Mouse (Mus musculus) CD4-positive, CD25-positive, alpha-beta regulatory T cell, adult 4 months (primary cell): ENCODE measurements around the gene H2-T3. TPM values are rescaled to one million over a fixed set of nuclear protein-coding genes. Genes with fewer than 3 reads are reported as not detected.
"Not testable (repeated sequence)": the region's sequence is repeated elsewhere in the genome, so short reads cannot be mapped to it uniquely, and the experiment has no call there.

Experiments
- ATAC-seq: one replicate; pipeline ENCODE4 v1.8.0; 2017
- polyA plus RNA-seq, 2 experiments: library from polyadenylated mRNA; unstranded; fragments of 100-300 nt; shearing (Covaris generic); gene quantifications; one replicate each; pipeline ENCODE4 v1.2.1; 2017

Gene H2-T3
- polyA plus RNA-seq, 2 experiments from 2014 or later: 0.95 to 1.3 TPM

DNA sequence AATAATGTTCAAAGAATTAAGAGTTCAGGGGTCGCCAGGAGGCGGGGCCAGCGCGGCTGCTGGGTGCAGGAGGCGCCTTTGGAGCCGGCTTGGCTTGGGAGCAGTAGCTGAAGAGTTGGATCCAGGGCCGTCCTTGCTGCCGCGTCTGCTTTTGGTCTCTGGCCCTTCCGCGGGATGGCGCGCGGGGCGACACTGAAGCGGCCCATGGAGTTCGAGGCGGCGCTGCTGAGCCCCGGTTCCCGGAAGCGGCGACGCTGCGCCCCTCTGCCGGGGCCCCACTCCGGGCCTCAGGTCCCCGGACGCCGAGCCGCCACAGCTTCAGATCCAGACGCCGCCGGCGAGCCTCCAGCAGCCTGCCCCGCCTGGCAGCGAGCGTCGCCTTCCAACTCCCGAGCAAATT lies 11.1 kb downstream of the H2-T3 start:
- peak; percentile 87 for ATAC-seq

DNA sequence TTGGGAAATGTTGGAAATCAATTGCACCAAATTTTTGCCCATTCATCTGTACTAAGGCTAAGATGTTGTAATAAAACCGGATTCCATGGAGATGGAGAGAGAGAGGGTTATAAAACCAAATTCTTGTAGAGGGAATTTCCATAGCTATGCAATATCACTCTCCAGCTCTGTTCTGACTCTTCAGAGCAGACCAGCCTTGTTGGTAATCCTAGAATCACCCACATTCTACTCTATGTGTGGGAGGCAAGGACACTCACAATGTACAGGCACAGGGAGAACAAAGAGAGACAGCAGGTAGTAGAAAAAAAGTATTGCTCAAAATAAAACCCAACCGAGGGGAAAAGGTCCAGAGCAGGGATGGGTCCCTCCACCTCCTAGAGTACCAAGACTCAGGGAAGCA lies 14.0 kb downstream of the H2-T3 start:
- not testable (repeated sequence) for ATAC-seq

DNA sequence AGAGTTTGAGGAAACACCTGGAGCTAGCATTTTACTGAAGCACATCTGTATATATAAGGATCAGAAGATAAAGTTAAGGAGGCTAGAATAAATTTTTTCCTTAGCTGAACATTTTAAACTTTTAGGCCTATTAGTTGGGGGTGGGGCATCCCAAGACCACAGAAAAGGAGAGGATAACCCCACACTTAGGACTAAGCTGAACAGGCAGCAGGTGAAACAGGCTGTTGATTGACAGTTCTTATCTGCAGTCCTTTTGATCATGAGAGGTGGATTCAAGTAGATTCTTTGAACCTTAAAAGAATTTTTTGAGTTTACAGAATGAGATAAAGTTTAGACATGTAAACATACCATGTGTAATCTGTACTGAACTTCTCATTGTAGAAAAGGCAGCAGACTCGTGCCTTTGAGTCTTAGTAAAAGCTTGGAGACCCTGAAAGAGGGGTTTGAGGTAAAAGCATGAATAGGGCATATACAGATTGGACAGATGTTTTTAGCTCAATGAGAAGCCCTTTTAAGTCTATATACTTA lies 19.7 kb downstream of the H2-T3 start:
- ATAC-seq: no peak

DNA sequence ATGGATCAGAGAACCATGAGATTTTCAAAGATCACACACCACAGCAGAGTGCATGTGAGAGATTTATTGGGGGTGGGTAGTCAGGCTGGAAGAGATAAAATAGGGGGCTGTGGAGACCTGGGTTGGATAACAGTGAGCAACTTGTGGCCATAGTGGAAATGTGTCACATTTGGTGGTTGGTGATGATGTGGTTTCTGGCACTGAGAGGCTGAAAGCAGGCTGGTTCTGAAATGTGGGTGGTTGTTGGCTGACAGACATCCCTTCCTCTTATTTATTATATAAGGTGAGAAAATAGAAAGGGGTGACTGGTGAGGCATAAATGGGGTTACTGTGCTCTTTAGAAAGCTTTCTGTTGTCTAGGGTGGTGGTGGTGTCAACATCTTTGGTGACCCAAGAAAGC lies 20.3 kb downstream of the H2-T3 start:
- ATAC-seq: no peak

DNA sequence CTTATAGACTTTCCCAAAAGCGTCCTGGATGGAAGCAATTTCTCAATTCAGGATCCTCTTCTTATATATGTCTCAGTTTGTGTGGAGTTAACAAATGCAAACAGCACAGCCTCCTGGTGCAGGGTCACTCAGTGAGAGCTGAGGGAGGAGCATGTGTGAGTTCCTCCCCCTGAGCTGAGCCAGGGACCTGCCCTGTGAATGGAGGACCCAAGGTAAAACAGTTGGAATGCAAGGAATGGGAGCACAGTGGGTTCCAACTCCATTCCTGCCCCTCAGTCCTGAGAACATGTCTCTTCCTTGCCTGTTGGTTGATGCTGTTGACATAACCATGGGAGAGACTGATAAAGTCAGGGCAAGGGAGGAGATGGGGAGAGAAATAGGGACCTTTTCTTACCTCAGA lies 21.0 kb downstream of the H2-T3 start:
- not testable (repeated sequence) for ATAC-seq

DNA sequence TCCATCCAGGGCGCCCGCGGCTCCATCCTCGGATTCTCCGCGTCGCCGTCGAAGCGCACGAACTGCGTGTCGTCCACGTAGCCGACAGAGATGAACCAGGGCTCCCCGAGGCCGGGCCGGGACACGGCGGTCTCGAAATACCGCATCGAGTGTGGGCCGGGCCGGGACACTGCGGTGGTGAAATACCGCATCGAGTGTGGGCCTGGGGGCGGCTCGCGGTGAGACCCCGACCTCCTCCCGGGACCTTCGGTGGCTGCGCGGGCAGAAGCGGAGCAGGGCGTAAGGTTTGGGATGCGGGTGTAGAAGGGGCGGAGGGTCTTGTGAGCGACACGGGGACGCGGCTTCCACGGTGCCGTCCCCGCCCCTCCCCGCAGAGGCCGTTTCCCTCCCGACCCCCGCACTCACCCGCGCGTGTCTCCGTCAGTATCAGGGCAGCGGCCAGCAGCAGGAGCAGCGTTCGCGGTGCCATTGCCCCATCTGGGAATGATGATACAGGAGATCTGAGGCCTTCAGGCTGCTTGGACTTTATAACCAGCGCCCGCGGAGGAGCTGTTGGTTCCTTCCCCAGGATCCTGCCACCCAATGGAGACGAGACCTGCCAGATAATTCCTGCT lies 21.9 kb downstream of the H2-T3 start, which contains the start of gene Gm8909:
Gene Gm8909 (minus strand): TSS at position 499 of the 614 bp plus-strand sequence.
- peak; percentile 43 for ATAC-seq

DNA sequence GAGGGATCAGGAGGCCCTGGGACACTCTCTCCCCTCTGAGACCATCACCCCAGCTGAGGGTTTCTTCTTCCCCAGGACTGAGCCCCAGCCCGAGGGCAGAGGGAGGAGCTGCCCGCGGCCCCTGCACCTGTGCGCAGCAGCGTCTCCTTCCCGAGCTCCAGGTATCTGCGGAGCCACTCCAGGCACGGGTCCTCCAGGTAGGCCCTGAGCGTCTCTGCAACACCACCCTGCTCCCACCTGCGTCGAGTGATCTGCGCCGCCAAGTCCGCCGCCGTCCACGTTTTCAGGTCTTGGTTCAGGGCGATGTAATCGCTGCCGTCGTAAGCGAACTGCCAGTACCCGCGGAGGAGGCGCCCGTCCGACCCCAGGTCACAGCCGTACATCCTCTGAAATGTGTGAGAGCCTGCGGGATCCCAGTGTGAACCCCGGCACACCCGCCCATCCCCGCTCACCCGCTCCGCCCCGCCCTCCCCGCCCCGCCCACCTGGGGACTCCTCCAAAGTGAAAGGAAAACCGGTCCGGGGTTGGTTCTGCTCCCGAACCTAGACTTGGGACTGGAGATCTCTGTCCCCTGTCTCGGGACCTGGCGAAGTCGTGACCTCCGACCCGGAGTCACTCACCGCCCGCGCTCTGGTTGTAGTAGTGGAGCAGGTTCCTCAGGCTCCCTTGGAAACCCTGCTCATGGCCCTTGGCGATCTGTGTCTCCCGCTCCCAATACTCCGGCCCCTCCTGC lies 22.6 kb downstream of the H2-T3 start:
- ATAC-seq: peak; percentile 80

DNA sequence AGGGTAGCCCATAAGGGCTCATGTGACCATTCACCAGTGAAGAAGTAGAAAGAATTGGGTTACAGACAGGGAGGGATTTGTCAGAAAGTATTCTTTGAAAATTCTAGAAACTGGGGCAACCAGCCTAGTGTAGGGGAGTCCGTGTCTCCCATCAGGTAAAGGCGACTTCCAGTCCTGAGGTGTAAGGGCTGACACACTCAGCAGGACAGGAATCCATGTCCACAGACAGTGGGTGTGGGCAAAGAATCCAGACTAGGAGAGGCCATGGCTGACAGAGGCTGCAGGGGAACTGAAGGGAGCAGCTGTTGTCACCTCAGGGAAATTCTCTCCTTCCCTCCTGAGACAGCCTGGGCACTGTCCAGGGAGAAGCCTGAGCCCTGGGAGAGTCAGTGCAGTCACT lies 23.2 kb downstream of the H2-T3 start:
- not testable (repeated sequence) for ATAC-seq

DNA sequence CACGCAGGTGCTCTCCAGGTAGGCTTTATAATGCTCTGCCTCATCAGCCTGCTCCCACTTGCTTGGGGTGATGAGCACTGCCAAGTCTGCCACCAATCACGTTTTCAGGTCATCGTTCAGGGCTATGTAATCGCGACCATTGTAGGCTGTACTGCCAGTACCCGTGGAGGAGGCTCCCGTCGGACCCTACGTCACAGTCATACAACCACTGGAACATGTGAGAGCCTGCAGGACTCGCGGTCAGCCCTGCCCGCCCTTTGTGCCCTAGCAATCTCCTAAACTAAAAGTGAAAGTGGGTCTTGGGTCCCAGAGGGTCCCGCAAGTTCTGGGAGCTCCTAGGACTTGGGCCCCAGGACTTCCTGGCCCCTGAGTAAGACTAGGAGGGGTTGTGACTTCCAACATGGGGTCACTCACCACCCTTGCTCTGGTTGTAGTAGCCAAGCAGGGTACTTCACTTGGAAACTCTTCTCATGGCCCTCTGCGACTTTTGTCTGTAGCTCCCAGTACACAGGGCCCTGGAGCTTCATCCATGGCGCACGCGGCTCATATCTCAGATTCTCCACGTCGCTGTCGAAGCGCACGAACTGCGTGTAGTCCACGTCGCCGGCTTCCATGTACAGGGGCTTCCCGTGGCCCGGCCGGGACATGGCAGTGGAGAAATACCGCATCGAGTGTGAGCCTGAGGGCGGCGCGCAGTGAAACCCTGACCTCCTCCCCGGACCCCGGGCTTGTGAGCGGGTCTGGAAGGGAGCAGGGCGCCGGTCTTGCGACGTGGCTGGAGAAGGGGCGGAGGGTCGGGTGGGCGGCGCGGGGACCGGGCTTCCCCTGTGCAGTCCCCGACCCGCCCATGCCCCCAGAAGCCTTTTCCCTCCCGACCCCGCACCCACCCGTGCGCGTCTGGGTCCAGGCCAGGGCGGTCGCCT lies 28.7 kb downstream of the H2-T3 start:
- ATAC-seq: peak; percentile 62

DNA sequence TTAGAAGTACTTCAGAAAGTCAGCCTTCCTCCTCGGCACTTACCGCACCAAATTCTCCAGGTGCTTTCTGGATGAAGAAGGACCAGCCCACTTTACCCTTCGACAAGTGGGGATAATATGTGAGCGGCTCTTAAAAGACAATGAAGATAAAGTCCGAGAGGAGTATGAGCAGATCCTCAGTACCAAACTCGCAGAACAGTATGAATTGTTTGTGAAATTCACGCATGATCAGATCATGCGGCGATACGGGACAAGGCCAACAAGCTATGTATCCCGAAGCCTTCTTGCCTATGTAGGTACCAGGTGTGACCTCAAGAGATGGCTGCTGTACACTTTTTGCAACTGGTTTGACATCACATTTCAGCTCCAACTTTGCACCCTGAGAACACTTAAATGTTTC lies 31.8 kb downstream of the H2-T3 start:
- ATAC-seq: not testable (repeated sequence)

DNA sequence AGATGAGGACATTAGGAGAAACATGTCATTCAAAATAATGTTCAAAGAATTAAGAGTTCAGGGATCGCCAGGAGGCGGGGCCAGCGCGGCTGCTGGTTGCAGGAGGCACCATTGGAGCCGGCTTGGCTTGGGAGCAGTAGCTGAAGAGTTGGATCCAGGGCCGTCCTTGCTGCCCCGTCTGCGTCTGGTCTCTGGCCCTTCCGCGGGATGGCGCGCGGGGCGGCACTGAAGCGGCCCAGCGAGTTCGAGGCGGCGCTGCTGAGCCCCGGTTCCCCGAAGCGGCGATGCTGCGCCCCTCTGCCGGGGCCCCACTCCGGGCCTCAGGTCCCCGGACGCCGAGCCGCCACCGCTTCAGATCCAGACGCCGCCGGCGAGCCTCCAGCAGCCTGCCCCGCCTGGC lies 32.3 kb downstream of the H2-T3 start:
- peak; percentile 40 for ATAC-seq

DNA sequence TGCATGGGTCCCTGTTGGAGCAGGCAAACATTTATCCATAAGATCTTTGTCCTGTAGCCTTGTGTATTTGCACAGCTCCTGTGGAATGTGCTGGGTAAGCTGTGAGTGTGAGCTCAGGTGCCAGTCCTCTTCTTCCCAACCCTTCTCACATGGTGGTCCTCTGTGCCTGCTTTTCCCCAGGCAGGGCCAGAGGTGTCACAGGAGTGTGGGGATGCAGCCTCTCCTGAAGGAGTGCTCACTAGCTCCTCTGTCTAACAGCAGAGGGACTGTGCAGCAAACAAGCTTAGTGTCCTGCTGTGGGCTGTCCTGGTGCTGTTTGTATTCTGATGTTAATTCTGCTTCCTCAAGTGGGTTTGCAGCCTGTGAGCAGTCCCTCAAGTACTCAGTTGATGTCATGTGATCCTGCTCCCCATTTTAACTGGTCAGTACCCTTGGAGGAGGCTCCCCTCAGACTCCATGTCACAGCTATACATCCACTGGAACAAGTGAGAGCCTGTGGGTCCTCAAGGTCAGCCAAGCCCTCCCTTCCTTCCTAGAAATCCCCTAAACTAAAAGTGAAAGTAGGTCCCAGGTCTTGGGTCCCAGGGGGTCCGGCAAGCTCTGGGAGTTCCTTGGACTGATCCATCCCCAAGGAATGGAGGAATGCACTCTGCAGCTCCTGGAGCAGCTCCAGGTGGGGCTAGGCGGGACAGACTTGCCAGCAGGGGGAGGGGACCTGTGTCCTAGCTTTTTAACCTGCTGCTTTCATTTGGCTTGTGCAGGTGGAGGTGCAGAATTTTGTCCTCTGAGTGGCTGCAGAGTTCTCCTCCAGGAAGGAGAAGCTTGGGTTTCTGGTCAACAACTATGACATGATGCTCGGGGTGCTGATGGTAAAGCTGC lies 35.6 kb downstream of the H2-T3 start:
- ATAC-seq: no peak

DNA sequence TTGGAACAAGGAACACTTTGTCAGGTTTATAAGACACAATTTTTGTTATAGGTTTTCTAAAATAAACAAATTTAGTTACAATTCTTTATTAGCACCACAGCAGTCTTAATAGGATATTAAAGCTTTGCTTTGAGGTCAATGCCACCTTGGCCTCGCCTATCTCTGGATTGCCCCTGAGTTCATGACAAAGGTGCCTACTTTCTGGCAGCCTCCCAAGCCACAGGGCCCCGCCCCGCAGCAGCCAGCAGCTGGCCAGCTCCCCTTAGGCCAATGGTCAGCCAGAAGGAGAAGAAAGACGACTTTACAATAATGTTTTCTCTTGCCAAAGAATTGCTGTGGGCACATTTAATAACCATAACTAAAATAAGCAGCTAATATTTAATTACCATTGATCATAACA lies 38.9 kb downstream of the H2-T3 start:
- ATAC-seq: not testable (repeated sequence)

DNA sequence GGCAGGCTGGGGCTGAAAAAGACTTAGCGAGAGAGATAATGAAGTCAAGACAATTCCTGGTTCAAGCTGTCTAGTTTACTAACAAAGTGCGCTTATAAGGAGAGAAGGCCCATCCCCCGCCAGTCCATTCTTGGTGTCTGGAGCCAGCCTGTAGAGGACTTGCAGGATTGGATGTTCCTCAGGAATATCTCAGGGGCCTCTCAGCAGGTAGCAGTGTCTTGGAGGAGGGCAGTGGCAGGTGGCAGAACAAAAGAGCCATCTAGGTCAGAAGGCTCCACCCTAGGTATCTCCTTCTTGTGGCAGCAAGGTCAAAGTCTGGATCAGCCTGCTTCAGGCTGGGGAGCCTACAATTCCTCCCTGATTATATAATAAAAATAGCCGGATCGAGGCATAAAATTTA lies 41.6 kb downstream of the H2-T3 start:
- not testable (repeated sequence) for ATAC-seq

DNA sequence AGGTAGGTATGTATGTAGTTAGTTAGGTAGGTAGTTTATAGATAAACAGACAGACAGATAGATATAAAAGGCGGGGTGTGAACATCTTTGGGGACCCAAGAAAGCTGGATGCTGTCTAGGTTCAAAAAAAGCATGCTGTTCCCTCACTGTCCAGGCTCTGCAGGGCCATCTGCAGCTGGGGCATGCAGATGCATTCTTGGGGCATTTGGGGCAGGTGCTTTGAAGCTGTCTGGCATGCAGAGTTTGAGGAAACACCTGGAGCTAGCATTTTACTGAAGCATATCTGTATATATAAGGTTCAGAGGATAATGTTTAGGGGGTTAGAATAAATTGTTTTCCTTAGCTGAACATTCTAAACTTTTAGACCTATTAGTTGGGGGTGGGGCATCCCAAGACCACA lies 43.1 kb downstream of the H2-T3 start:
- ATAC-seq: not testable (repeated sequence)

DNA sequence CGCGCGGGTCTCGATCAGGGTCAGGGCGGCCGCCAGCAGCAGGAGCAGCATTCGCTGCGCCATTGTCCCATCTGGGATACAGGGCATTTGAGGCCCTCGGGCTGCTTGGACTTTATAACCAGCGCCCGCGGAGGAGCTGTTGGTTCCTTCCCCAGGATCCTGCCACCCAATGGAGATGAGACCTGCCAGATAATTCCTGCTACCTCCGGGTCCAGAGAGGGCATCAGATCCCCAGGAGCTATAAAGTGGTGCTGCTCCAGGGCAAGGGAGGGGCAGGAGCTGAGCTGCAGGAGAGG lies 44.3 kb downstream of the H2-T3 start:
- ATAC-seq: not testable (repeated sequence)

DNA sequence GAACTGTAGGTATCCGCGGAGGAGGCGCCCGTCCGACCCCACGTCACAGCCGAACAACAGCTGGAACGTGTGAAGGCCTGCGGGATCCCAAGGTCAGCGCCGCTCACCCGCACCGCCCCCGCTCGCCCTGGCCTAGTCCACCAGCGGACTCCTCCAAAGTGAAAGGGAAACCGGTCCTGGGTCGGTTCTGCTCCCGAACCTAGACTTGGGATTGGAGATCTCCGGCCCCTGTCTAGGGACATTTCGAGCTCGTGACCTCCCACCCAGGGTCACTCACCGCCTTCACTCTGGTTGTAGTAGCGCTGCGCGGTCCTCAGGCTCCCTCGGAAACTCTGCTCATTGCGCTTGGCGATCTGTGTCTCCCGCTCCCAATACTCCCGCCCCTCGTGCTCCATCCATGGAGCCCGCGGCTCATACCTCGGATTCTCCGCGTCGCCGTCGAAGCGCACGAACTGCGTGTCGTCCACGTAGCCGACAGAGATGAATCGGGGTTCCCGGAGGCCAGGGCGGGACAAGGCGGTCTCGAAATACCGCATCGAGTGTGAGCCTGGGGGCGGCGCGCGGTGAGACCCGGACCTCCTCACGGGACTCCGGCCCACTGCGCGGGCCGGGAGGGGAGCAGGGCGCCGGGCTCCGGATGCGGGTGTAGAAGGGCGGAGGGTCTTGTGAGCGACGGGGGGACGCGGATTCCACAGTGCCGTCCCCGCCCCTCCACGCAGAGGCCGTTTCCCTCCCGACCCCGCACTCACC lies 44.8 kb downstream of the H2-T3 start:
- ATAC-seq: peak; percentile 58

DNA sequence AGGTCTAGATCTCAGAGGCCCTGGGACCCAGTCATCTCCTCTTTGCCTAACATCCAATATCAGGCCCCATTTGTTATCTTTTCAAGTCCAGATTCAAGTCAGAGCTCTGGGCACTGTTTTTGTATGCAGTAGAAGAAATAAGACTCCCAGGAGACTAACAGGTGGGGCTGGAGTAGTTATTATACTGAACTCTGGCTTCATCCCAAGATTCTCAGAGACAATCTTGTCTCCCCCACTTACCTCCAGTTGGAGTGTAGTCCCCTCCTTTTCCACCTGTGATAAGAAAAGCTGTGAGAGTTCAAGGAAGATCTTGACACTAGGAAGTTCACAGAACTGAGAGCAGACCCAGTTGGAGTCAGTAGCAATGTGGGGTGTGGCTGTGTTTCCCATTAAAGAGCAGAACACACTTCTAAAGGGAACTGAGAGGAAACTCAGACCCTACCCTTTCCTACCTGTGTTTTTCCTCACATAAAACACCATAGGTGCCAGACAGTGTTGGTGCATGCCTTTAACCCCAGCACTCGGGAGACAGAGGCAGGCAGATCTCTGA lies 53.7 kb downstream of the H2-T3 start:
- not testable (repeated sequence) for ATAC-seq
